Mouse (Mus musculus): ENCODE results near the gene 5031439G07Rik. TPM values are rescaled to one million over a fixed set of nuclear protein-coding genes. Genes with fewer than 3 reads are reported as not detected.

The 5031439G07Rik gene
- polyA plus RNA-seq, 1 experiment = 14.9 TPM

GRCm38 (mm10) chr15:85000984-85001982, 12.9 kb upstream of the 5031439G07Rik start:
- no peak overlapping the region for H3K27ac ChIP-seq (ENCODE audit: control insufficient read depth, insufficient read depth, low read depth, low read length, poor library complexity)
- TF ChIP-seq POLR2A (IDR thresholded peaks at IDR 0.05; ENCODE audit: borderline replicate concordance, control insufficient read depth, low read depth, low read length) (no peak), CTCF (IDR thresholded peaks at IDR 0.05; ENCODE audit: control insufficient read depth, insufficient read depth, low read length) (peak; percentile 88)
- WGBS = 24% methylated on average over 29 of the region's 29 CpGs
- peaks cover 1% of the 10 kb centered on the region; the same call in 1 of the 2 replicates for H3K4me1 ChIP-seq (ENCODE audit: control insufficient read depth, insufficient read depth, low read length)
- no peak overlapping the region for H3K4me3 ChIP-seq (replicated peaks; ENCODE audit: control insufficient read depth, low read depth, low read length)

- H3K27ac ChIP-seq (ENCODE audit: control insufficient read depth, insufficient read depth, low read depth, low read length, poor library complexity) = no peak overlapping the region
- TF ChIP-seq CTCF (IDR thresholded peaks at IDR 0.05; ENCODE audit: control insufficient read depth, insufficient read depth, low read length) = no peak
- no peak for TF ChIP-seq POLR2A (IDR thresholded peaks at IDR 0.05; ENCODE audit: borderline replicate concordance, control insufficient read depth, low read depth, low read length)
- peaks cover 2% of the 10 kb centered on the region; the same call in 1 of the 2 replicates for H3K4me1 ChIP-seq (ENCODE audit: control insufficient read depth, insufficient read depth, low read length)
- 60% methylated on average over 7 of the region's 7 CpGs for WGBS
- no peak overlapping the region for H3K4me3 ChIP-seq (replicated peaks; ENCODE audit: control insufficient read depth, low read depth, low read length)
Measured at GRCm38 (mm10) chr15:84999911-85000310, 11.6 kb upstream of the 5031439G07Rik start.

- H3K4me3 ChIP-seq (replicated peaks; ENCODE audit: control insufficient read depth, low read depth, low read length) = no peak overlapping the region
- H3K27ac ChIP-seq (ENCODE audit: control insufficient read depth, insufficient read depth, low read depth, low read length, poor library complexity) = no peak overlapping the region
- peaks cover 11% of the 10 kb centered on the region for H3K4me1 ChIP-seq (ENCODE audit: control insufficient read depth, insufficient read depth, low read length)
- WGBS = 75% methylated on average over 14 of the region's 14 CpGs
- no peak for TF ChIP-seq POLR2A (IDR thresholded peaks at IDR 0.05; ENCODE audit: borderline replicate concordance, control insufficient read depth, low read depth, low read length)
- no peak for TF ChIP-seq CTCF (IDR thresholded peaks at IDR 0.05; ENCODE audit: control insufficient read depth, insufficient read depth, low read length)
Measured at GRCm38 (mm10) chr15:84997768-84998454, 9.6 kb upstream of the 5031439G07Rik start.

GRCm38 (mm10) chr15:84995967-84996366, 7.6 kb upstream of the 5031439G07Rik start:
- Histone ChIP-seq H3K27ac (ENCODE audit: control insufficient read depth, insufficient read depth, low read depth, low read length, poor library complexity) (no peak overlapping the region), H3K4me1 (ENCODE audit: control insufficient read depth, insufficient read depth, low read length) (peaks cover 11% of the 10 kb centered on the region), H3K4me3 (replicated peaks; ENCODE audit: control insufficient read depth, low read depth, low read length) (no peak overlapping the region)
- WGBS = 5% methylated on average over 1 of the region's 1 CpGs
- TF ChIP-seq POLR2A (IDR thresholded peaks at IDR 0.05; ENCODE audit: borderline replicate concordance, control insufficient read depth, low read depth, low read length) (no peak), CTCF (IDR thresholded peaks at IDR 0.05; ENCODE audit: control insufficient read depth, insufficient read depth, low read length) (peak; percentile 80)

- Histone ChIP-seq H3K4me3 (replicated peaks; ENCODE audit: control insufficient read depth, low read depth, low read length) (no peak overlapping the region), H3K27ac (ENCODE audit: control insufficient read depth, insufficient read depth, low read depth, low read length, poor library complexity) (peak overlapping the region; percentile 85)
- TF ChIP-seq POLR2A (IDR thresholded peaks at IDR 0.05; ENCODE audit: borderline replicate concordance, control insufficient read depth, low read depth, low read length) = no peak
- no peak for TF ChIP-seq CTCF (IDR thresholded peaks at IDR 0.05; ENCODE audit: control insufficient read depth, insufficient read depth, low read length)
Measured at GRCm38 (mm10) chr15:84995041-84995440, 6.7 kb upstream of the 5031439G07Rik start.

GRCm38 (mm10) chr15:84994498-84994897, 6.1 kb upstream of the 5031439G07Rik start:
- WGBS = 6% methylated on average over 6 of the region's 6 CpGs

More at GRCm38 (mm10) chr15:84995041-84995440, 6.7 kb upstream of the 5031439G07Rik start:
- WGBS = 27% methylated on average over 6 of the region's 6 CpGs
- peaks cover 11% of the 10 kb centered on the region for H3K4me1 ChIP-seq (ENCODE audit: control insufficient read depth, insufficient read depth, low read length)

GRCm38 (mm10) chr15:84989771-84990170, 1.4 kb upstream of the 5031439G07Rik start:
- Histone ChIP-seq H3K4me3 (replicated peaks; ENCODE audit: control insufficient read depth, low read depth, low read length) (no peak overlapping the region), H3K4me1 (ENCODE audit: control insufficient read depth, insufficient read depth, low read length) (peaks cover 10% of the 10 kb centered on the region), H3K27ac (ENCODE audit: control insufficient read depth, insufficient read depth, low read depth, low read length, poor library complexity) (no peak overlapping the region)
- TF ChIP-seq POLR2A (IDR thresholded peaks at IDR 0.05; ENCODE audit: borderline replicate concordance, control insufficient read depth, low read depth, low read length) (no peak), CTCF (IDR thresholded peaks at IDR 0.05; ENCODE audit: control insufficient read depth, insufficient read depth, low read length) (no peak)
- WGBS = 74% methylated on average over 7 of the region's 7 CpGs

More at GRCm38 (mm10) chr15:84994498-84994897, 6.1 kb upstream of the 5031439G07Rik start:
- TF ChIP-seq POLR2A (IDR thresholded peaks at IDR 0.05; ENCODE audit: borderline replicate concordance, control insufficient read depth, low read depth, low read length) = no peak
- no peak for TF ChIP-seq CTCF (IDR thresholded peaks at IDR 0.05; ENCODE audit: control insufficient read depth, insufficient read depth, low read length)
- Histone ChIP-seq H3K4me1 (ENCODE audit: control insufficient read depth, insufficient read depth, low read length) (peaks cover 11% of the 10 kb centered on the region), H3K4me3 (replicated peaks; ENCODE audit: control insufficient read depth, low read depth, low read length) (no peak overlapping the region), H3K27ac (ENCODE audit: control insufficient read depth, insufficient read depth, low read depth, low read length, poor library complexity) (peak overlapping the region; percentile 85)

GRCm38 (mm10) chr15:84989098-84989497, 747 bp upstream of the 5031439G07Rik start:
- 68% methylated on average over 3 of the region's 3 CpGs for WGBS
- no peak overlapping the region for H3K27ac ChIP-seq (ENCODE audit: control insufficient read depth, insufficient read depth, low read depth, low read length, poor library complexity)
- H3K4me1 ChIP-seq (ENCODE audit: control insufficient read depth, insufficient read depth, low read length) = peaks cover 6% of the 10 kb centered on the region
- TF ChIP-seq POLR2A (IDR thresholded peaks at IDR 0.05; ENCODE audit: borderline replicate concordance, control insufficient read depth, low read depth, low read length) (no peak), CTCF (IDR thresholded peaks at IDR 0.05; ENCODE audit: control insufficient read depth, insufficient read depth, low read length) (no peak)
- no peak overlapping the region for H3K4me3 ChIP-seq (replicated peaks; ENCODE audit: control insufficient read depth, low read depth, low read length)
